Mouse (Mus musculus) heart, postnatal 0 days (tissue): ENCODE measurements around the gene Sap25.

Source experiments
- CTCF ChIP-seq: IDR thresholded peaks from 2 replicates; pipeline ENCODE4 v1.5.1; 2016; ENCODE audit warnings: antibody characterized with exemption, control low read depth, low read depth
- EP300 ChIP-seq: IDR thresholded peaks from 2 replicates; pipeline ENCODE4 v1.6.1; 2016; ENCODE audit warnings: antibody characterized with exemption, low read depth

DNA sequence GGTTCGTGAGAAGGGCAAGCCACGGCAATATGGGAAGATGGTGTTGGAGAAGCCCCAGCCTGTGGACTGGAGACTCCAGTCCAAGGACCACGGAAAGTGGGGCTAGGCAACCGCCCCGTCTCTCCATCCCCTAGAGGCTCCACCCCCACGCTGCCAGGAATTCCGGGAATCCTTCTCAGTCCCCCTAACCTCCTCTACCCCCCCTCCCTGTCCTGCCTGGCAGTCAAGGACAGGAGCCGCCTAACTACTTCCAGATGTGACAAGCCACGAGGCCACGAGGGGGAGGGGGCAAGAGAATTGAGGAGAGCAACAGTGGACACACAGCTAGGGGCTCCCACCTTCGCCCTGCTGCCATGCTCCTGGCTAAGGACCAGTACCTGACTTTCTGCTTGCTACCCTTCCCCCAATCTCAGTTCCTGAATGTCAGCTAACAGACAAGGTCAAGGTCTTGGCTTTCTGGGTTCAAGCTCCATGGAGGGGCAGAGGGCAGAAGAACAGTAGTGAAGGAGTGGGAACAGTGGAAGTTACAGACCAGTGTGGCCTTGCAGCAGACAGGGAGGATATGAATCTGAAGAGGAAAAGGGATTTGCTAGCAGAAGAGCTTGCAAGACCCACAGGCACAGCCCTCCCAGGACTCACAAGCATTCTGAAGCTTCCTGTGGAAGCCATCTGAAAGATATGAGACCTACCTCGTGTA lies 30.4 kb upstream of the Sap25 start:
- TF ChIP-seq CTCF (0 out of 2 replicates have a peak, but pooled peaks have one; percentile 9), EP300 (0 out of 2 replicates have a peak, but pooled peaks have one; percentile 55)
